Mouse (Mus musculus) embryonic facial prominence, embryonic 15.5 days (tissue): Measurements from ENCODE around the gene Lrguk. TPM values are rescaled to one million over a fixed set of nuclear protein-coding genes. Genes with fewer than 3 reads are reported as not detected.

Experiments
- ATAC-seq: fragments of 200-750 bp; cut with Nextera tagmentation; 2 replicates; pipeline ENCODE4 v1.8.0; 2017; ENCODE audit warnings: low read depth, moderate TSS enrichment; ENCODE audit not compliant: insufficient number of reproducible peaks, low FRiP score, low TSS enrichment
- H3K27ac ChIP-seq: fragments of 300-500 bp; sonication (generic); replicated peaks from 2 replicates; pipeline ENCODE4 v1.5.1; 2015; ENCODE audit warnings: mild to moderate bottlenecking, inconsistent platforms
- H3K27me3 ChIP-seq: fragments of 300-500 bp; sonication (generic); 2 replicates; pipeline ENCODE4 v1.6.1; 2015; ENCODE audit warnings: inconsistent platforms
- H3K36me3 ChIP-seq: fragments of 300-500 bp; sonication (generic); 2 replicates; pipeline ENCODE4 v1.6.1; 2015; ENCODE audit warnings: mild to moderate bottlenecking, inconsistent platforms
- H3K4me1 ChIP-seq: fragments of 300-500 bp; sonication (generic); 2 replicates; pipeline ENCODE4 v1.6.1; 2015; ENCODE audit warnings: inconsistent platforms
- H3K4me2 ChIP-seq: fragments of 300-500 bp; sonication (generic); replicated peaks from 2 replicates; pipeline ENCODE4 v1.6.1; 2015; ENCODE audit warnings: mild to moderate bottlenecking, inconsistent platforms
- H3K4me3 ChIP-seq: fragments of 300-500 bp; sonication (generic); replicated peaks from 2 replicates; pipeline ENCODE4 v1.5.1; 2015; ENCODE audit warnings: mild to moderate bottlenecking, inconsistent platforms
- H3K9ac ChIP-seq: fragments of 300-500 bp; sonication (generic); 2 replicates; pipeline ENCODE4 v1.6.1; 2015; ENCODE audit warnings: inconsistent platforms
- H3K9me3 ChIP-seq: fragments of 300-500 bp; sonication (generic); replicated peaks from 2 replicates; pipeline ENCODE4 v1.6.1; 2016; ENCODE audit warnings: inconsistent platforms
- WGBS: fragments of 180-500 bp; shearing (Covaris S2); methylation state at CpG from one replicate; pipeline ENCODE4 v1.1.7; 2015; 5-methylcytosine and 5-hydroxymethylcytosine counted together
- polyA plus RNA-seq: library from polyadenylated mRNA; unstranded; fragments of >200 nt; fragmentation: Nextera tagmentation; extraction: Ambion mirVana; gene quantifications from 2 replicates; pipeline ENCODE4 v1.2.1, GENCODE M21; 2015

Gene Lrguk
- 1.8 and 3.3 TPM in 2 replicates for polyA plus RNA-seq

- no peaks in the 10 kb centered on the region for H3K9me3 ChIP-seq
- H3K27ac ChIP-seq: peak within 1 kb of the TSS; percentile 52; the same call in 1 of the 2 replicates
- no peaks in the 10 kb centered on the region for H3K36me3 ChIP-seq
- H3K4me1 ChIP-seq: peaks cover 5% of the 10 kb centered on the region; the same call in 1 of the 2 replicates
- ATAC-seq: peak; percentile 91
- H3K4me3 ChIP-seq: peak within 1 kb of the TSS; percentile 68
- WGBS: 3% methylated on average over 32 of the region's 32 CpGs
- H3K27me3 ChIP-seq: no peaks in the 10 kb centered on the region
- H3K4me2 ChIP-seq: peak within 1 kb of the TSS; percentile 82
- peak within 1 kb of the TSS; percentile 43 for H3K9ac ChIP-seq
Observed at GRCm38 (mm10) chr6:34028933-34029745, at the start of gene Lrguk. Gene Lrguk, plus strand, starts transcription at chr6:34029448.

- Histone ChIP-seq H3K4me1 (peaks cover 14% of the 10 kb centered on the region; the same call in 1 of the 2 replicates), H3K4me3 (no peak overlapping the region), H3K36me3 (no peaks in the 10 kb centered on the region), H3K27me3 (no peaks in the 10 kb centered on the region), H3K9me3 (no peaks in the 10 kb centered on the region), H3K27ac (no peak overlapping the region), H3K9ac (no peak overlapping the region), H3K4me2 (no peak overlapping the region)
- no peak for ATAC-seq
- WGBS: 80% methylated on average over 9 of the region's 9 CpGs
Observed at GRCm38 (mm10) chr6:33982709-33983108, 46.5 kb upstream of the Lrguk start.

- Histone ChIP-seq H3K4me3 (no peak overlapping the region), H3K4me1 (no peaks in the 10 kb centered on the region), H3K27ac (no peak overlapping the region), H3K27me3 (no peaks in the 10 kb centered on the region), H3K4me2 (no peak overlapping the region), H3K9me3 (no peaks in the 10 kb centered on the region), H3K9ac (no peak overlapping the region), H3K36me3 (no peaks in the 10 kb centered on the region)
- no peak for ATAC-seq
- WGBS: 75% methylated on average over 5 of the region's 5 CpGs
Observed at GRCm38 (mm10) chr6:33987132-33987531, 42.1 kb upstream of the Lrguk start.

GRCm38 (mm10) chr6:33992213-33993034 lies 36.8 kb upstream of the Lrguk start:
- Histone ChIP-seq H3K27me3 (no peaks in the 10 kb centered on the region), H3K4me1 (no peaks in the 10 kb centered on the region), H3K4me2 (no peak overlapping the region), H3K27ac (no peak overlapping the region), H3K4me3 (no peak overlapping the region), H3K9ac (no peak overlapping the region), H3K36me3 (no peaks in the 10 kb centered on the region), H3K9me3 (no peaks in the 10 kb centered on the region)
- no peak for ATAC-seq
- WGBS: 43% methylated on average over 24 of the region's 24 CpGs

GRCm38 (mm10) chr6:33993842-33994241 lies 35.4 kb upstream of the Lrguk start:
- 77% methylated on average over 6 of the region's 6 CpGs for WGBS
- no peak overlapping the region for H3K27ac ChIP-seq
- H3K27me3 ChIP-seq: no peaks in the 10 kb centered on the region
- H3K9ac ChIP-seq: no peak overlapping the region
- no peaks in the 10 kb centered on the region for H3K9me3 ChIP-seq
- H3K36me3 ChIP-seq: no peaks in the 10 kb centered on the region
- no peak overlapping the region for H3K4me3 ChIP-seq
- H3K4me1 ChIP-seq: no peaks in the 10 kb centered on the region
- ATAC-seq: no peak
- no peak overlapping the region for H3K4me2 ChIP-seq

GRCm38 (mm10) chr6:33998590-33998989 lies 30.7 kb upstream of the Lrguk start:
- no peaks in the 10 kb centered on the region for H3K9me3 ChIP-seq
- no peak overlapping the region for H3K9ac ChIP-seq
- H3K27me3 ChIP-seq: no peaks in the 10 kb centered on the region
- 43% methylated on average over 3 of the region's 4 CpGs for WGBS
- H3K36me3 ChIP-seq: no peaks in the 10 kb centered on the region
- H3K4me2 ChIP-seq: no peak overlapping the region
- no peak overlapping the region for H3K27ac ChIP-seq
- no peak for ATAC-seq
- H3K4me1 ChIP-seq: no peaks in the 10 kb centered on the region
- no peak overlapping the region for H3K4me3 ChIP-seq

GRCm38 (mm10) chr6:33999530-33999929 lies 29.7 kb upstream of the Lrguk start:
- no peak overlapping the region for H3K4me3 ChIP-seq
- H3K4me1 ChIP-seq: no peaks in the 10 kb centered on the region
- H3K9ac ChIP-seq: no peak overlapping the region
- H3K36me3 ChIP-seq: no peaks in the 10 kb centered on the region
- H3K27ac ChIP-seq: no peak overlapping the region
- ATAC-seq: no peak
- H3K9me3 ChIP-seq: no peaks in the 10 kb centered on the region
- H3K4me2 ChIP-seq: no peak overlapping the region
- WGBS: 26% methylated on average over 7 of the region's 7 CpGs
- no peaks in the 10 kb centered on the region for H3K27me3 ChIP-seq

GRCm38 (mm10) chr6:34000644-34001043 lies 28.6 kb upstream of the Lrguk start:
- no peaks in the 10 kb centered on the region for H3K36me3 ChIP-seq
- ATAC-seq: no peak

GRCm38 (mm10) chr6:34003033-34003432 lies 26.2 kb upstream of the Lrguk start:
- no peak overlapping the region for H3K9ac ChIP-seq
- no peak for ATAC-seq
- H3K4me1 ChIP-seq: no peaks in the 10 kb centered on the region
- H3K4me3 ChIP-seq: no peak overlapping the region
- WGBS: 16% methylated on average over 1 of the region's 1 CpGs
- H3K9me3 ChIP-seq: no peaks in the 10 kb centered on the region
- no peak overlapping the region for H3K27ac ChIP-seq
- no peak overlapping the region for H3K4me2 ChIP-seq
- H3K36me3 ChIP-seq: no peaks in the 10 kb centered on the region
- H3K27me3 ChIP-seq: no peaks in the 10 kb centered on the region

More at GRCm38 (mm10) chr6:34000644-34001043, 28.6 kb upstream of the Lrguk start:
- H3K9ac ChIP-seq: no peak overlapping the region
- no peaks in the 10 kb centered on the region for H3K9me3 ChIP-seq
- WGBS: 86% methylated on average over 7 of the region's 7 CpGs
- H3K4me2 ChIP-seq: no peak overlapping the region
- no peak overlapping the region for H3K4me3 ChIP-seq
- H3K27me3 ChIP-seq: no peaks in the 10 kb centered on the region
- no peak overlapping the region for H3K27ac ChIP-seq
- H3K4me1 ChIP-seq: no peaks in the 10 kb centered on the region

- no peak overlapping the region for H3K4me3 ChIP-seq
- no peak overlapping the region for H3K4me2 ChIP-seq
- WGBS: 36% methylated on average over 6 of the region's 6 CpGs
- H3K4me1 ChIP-seq: no peaks in the 10 kb centered on the region
- no peak overlapping the region for H3K27ac ChIP-seq
- no peaks in the 10 kb centered on the region for H3K9me3 ChIP-seq
- no peaks in the 10 kb centered on the region for H3K27me3 ChIP-seq
- no peak overlapping the region for H3K9ac ChIP-seq
- H3K36me3 ChIP-seq: no peaks in the 10 kb centered on the region
- ATAC-seq: no peak
Observed at GRCm38 (mm10) chr6:34013469-34013868, 15.8 kb upstream of the Lrguk start.

- peaks cover 9% of the 10 kb centered on the region; the same call in 1 of the 2 replicates for H3K4me1 ChIP-seq
- no peaks in the 10 kb centered on the region for H3K27me3 ChIP-seq
- peak overlapping the region; percentile 68 for H3K4me3 ChIP-seq
- no peaks in the 10 kb centered on the region for H3K36me3 ChIP-seq
- no peaks in the 10 kb centered on the region for H3K9me3 ChIP-seq
- peak overlapping the region; percentile 43 for H3K9ac ChIP-seq
- H3K27ac ChIP-seq: no peak overlapping the region
- WGBS: 6% methylated on average over 4 of the region's 4 CpGs
- peak; percentile 47; the same call in 1 of the 2 replicates for ATAC-seq
- peak overlapping the region; percentile 82 for H3K4me2 ChIP-seq
Observed at GRCm38 (mm10) chr6:34029746-34030027, 439 bp downstream of the Lrguk start.
